Mouse (Mus musculus) kidney, adult 8-10 months (tissue): ENCODE measurements at regions not wholly inside any gene's neighbourhood (a gene's known extent, or its start where the extent isn't known, plus 50 kb on each side); places are given as distances from the start of the nearest gene placed in this dataset.

Source experiments
- DNase-seq, 2 experiments: peaks; one replicate each; pipeline ENCODE4 v3.0.0; 2022

- DNase-seq, result peak in 1 of 2 experiments; percentile 14
Observed at GRCm38 (mm10) chr8:91872278-91873115, 70.6 kb upstream of the Irx3 start.

DNA sequence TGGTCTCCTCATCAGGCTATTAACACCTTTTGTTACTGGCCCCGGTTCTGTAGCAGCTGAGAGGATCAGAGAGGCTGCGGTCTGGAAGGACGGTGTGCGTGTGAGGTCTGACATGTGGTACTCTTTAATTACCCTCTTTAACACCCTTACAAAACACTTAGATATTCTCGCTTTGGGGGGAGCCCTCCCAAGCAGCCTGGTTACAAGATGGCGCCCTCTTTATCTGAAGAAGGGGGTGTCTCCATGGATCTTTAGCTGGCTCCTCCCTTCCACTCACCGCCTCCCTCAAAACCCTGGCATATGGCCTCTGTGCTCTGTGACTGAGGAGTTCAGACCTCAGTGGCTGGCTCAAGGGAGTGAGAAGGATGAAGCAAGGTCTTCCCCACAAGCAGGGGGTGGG, 65.2 kb upstream of the Irx3 start:
- DNase-seq, result no peak

DNA sequence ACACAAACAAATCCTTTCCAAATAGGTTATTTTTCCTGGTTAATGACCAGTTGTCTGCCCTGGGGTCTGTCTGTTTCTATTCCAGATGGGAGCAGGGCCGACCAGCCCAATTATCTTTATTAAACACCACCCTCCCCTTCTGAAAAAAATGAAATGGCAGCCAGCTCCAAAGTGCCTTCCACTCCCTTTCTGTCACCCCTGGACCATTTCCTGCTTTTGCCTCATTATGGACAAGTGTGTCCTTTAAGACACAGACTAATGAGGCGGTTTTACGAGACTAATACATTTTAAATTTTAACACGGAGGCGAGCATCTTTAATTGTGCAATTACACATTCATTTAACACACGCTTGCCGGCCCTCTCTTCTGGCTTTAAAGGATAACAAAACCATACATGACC, 64.2 kb upstream of the Irx3 start:
- DNase-seq, result no peak

DNA sequence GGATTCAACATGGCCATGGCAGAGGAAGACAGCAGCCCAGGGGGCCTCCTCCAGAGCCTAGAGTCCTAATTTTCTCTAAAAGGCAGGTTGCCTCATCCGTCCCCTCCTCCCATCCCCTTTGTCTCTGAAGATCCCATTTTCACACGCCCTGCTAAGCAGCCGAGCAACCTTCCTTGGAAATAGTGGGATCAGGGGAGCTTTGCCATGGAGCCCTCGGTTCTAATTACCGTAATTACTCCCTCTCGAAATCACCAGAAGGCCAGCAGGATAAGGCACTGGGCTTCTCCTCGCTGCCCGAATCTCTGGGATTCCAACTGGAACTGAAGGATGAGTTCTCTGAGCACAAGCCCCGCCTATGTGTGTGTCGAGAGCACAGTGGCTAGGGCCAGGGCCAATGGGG, 63.5 kb upstream of the Irx3 start:
- no peak for DNase-seq

DNA sequence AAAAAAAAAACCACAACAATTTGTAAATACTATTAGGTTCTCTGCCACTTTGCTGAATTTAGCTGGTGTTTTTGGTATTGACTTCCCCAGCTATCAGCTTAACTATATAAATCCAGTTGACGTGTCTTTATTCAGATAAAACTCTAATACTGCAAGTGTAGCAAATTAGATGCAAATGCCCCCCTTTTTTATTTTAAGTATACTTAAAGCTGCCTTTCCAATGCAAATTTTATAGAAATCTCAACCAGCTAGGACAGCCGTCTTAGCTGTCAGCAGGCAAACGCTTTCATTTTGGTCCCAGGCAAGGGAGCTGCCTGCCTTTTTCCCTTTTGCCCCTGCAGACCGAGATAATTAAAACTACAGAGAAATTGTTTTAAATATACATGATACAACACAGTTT, 61.6 kb upstream of the Irx3 start:
- DNase-seq, result no peak

DNA sequence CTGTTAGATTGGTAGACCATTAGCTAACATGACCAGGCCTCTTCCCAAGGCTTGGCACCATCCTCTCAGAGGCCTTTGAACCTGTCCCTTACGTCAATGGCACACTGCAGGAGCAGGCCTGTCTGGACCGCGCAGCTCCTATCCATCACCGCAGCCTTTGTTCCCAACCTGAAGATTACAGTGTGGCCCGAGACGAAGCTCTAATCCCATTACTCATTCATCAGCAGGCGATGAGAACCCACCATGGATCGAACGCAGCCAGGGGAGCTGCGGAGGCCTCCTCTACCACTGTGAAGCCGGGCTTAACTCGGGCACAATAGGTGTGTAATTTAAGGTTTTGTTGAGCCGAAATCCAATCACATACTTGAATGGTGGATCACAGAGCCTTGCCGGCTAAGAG, 54.0 kb upstream of the Irx3 start:
- DNase-seq, result peak in 1 of 2 experiments; percentile 11

DNA sequence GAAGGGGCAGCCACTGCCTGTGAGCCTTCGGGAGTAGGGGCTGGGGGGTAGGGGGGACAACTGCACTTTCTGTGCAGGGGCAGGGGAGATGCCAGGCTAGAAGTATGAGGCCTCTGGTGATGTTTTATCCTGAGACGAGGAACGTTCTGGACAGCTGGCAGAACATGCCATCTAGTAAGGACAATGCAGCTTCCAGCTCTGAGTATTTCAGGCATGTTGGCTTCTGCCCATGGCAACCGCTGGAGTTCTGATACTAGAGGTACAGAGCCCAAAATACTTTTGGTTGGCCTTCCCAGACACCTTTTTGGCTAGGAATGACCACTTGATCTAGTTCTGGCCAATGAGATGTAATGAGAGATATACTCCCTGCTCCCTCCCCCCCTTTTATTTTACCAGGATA, 52.5 kb upstream of the Irx3 start:
- DNase-seq, result no peak

- no peak for DNase-seq
Observed at GRCm38 (mm10) chr8:91853803-91854202, 51.9 kb upstream of the Irx3 start.

- no peak for DNase-seq
Observed at GRCm38 (mm10) chr8:91853336-91853735, 51.5 kb upstream of the Irx3 start.
